Mouse (Mus musculus) intestine, postnatal 0 days (tissue): ENCODE measurements at regions not wholly inside any gene's neighbourhood (a gene's known extent, or its start where the extent isn't known, plus 50 kb on each side); places are given as distances from the start of the nearest gene placed in this dataset.

Source experiments
- ATAC-seq: fragments of 200-750 bp; cut with Nextera tagmentation; 2 replicates; pipeline ENCODE4 v1.8.0; 2017; ENCODE audit warnings: mild to moderate bottlenecking, moderate TSS enrichment, moderate library complexity
- H3K27ac ChIP-seq: fragments of 300-500 bp; sonication (generic); 2 replicates; pipeline ENCODE4 v1.5.1; 2014; ENCODE audit warnings: mild to moderate bottlenecking, low read depth, low read length, moderate library complexity
- H3K27me3 ChIP-seq: fragments of 300-500 bp; sonication (generic); replicated peaks from 2 replicates; pipeline ENCODE4 v1.6.1; 2014; ENCODE audit warnings: low read length, mixed read lengths; ENCODE audit not compliant: control insufficient read depth, insufficient read depth
- H3K36me3 ChIP-seq: fragments of 300-500 bp; sonication (generic); 2 replicates; pipeline ENCODE4 v1.6.1; 2014; ENCODE audit warnings: mild to moderate bottlenecking, moderate library complexity; ENCODE audit not compliant: control insufficient read depth, insufficient read depth
- H3K4me1 ChIP-seq: fragments of 300-500 bp; sonication (generic); replicated peaks from 2 replicates; pipeline ENCODE4 v1.6.1; 2014; ENCODE audit warnings: antibody characterized with exemption, low read length, mixed read lengths; ENCODE audit not compliant: control insufficient read depth, insufficient read depth
- H3K4me2 ChIP-seq: fragments of 300-500 bp; sonication (generic); replicated peaks from 2 replicates; pipeline ENCODE4 v1.6.1; 2014; ENCODE audit warnings: low read depth, mild to moderate bottlenecking, moderate library complexity
- H3K4me3 ChIP-seq: fragments of 300-500 bp; sonication (generic); 2 replicates; pipeline ENCODE4 v1.5.1; 2014; ENCODE audit warnings: low read depth, low read length
- H3K9ac ChIP-seq: fragments of 300-500 bp; sonication (generic); 2 replicates; pipeline ENCODE4 v1.6.1; 2014; ENCODE audit warnings: mild to moderate bottlenecking, low read depth, low read length
- H3K9me3 ChIP-seq: fragments of 300-500 bp; sonication (generic); 2 replicates; pipeline ENCODE4 v1.6.1; 2016; ENCODE audit warnings: mixed run types; ENCODE audit not compliant: control insufficient read depth
- CTCF ChIP-seq: sonication (generic); IDR thresholded peaks from 2 replicates; pipeline ENCODE4 v1.5.1; 2016; ENCODE audit warnings: low read depth, mild to moderate bottlenecking, control low read depth, antibody characterized with exemption, moderate library complexity
- WGBS: fragments of 180-500 bp; shearing (Covaris S2); extraction: QIAGEN DNeasy Blood & Tissue Kit; methylation state at CpG from one replicate; pipeline ENCODE4 v1.1.7; 2014; 5-methylcytosine and 5-hydroxymethylcytosine counted together

GRCm38 (mm10) chr4:150730061-150730812 lies 78.3 kb upstream of the Slc45a1 start:
- H3K27ac ChIP-seq, result no peak overlapping the region
- WGBS, result 19% methylated on average over 12 of the region's 12 CpGs
- TF ChIP-seq CTCF, result no peak
- no peak overlapping the region for H3K4me3 ChIP-seq
- no peaks in the 10 kb centered on the region for H3K27me3 ChIP-seq
- H3K4me2 ChIP-seq, result no peak overlapping the region
- ATAC-seq, result 0 out of 2 replicates have a peak, but pooled peaks have one; percentile 36
- no peak overlapping the region for H3K9ac ChIP-seq
- no peaks in the 10 kb centered on the region for H3K4me1 ChIP-seq
- H3K9me3 ChIP-seq, result 0 out of 2 replicates have a peak, but pooled peaks cover 5% of the 10 kb centered on the region
- no peaks in the 10 kb centered on the region for H3K36me3 ChIP-seq

DNA sequence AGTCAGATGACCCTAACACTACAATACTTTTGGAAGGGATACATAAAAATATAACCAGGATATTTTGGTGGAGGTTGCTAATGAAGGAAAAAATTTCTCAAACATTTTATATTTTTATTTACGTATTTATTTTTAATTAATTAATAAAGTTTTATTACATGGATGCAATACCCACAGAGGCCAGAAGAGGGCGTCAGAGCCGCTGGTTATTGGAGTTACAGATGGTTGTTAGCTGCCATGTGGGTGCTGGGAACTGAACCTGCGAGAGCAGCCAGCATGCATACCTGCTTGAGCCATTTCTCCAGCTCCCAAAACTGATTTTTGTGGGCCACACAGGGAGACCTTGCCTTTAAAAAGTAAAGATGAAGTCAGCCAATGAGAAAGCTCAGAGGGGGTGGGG lies 74.6 kb upstream of the Slc45a1 start:
- Histone ChIP-seq H3K4me2 (no peak overlapping the region), H3K27ac (no peak overlapping the region; the same call in 1 of the 2 replicates), H3K9ac (no peak overlapping the region), H3K4me1 (no peaks in the 10 kb centered on the region), H3K36me3 (no peaks in the 10 kb centered on the region), H3K27me3 (no peaks in the 10 kb centered on the region), H3K9me3 (0 out of 2 replicates have a peak, but pooled peaks cover 5% of the 10 kb centered on the region), H3K4me3 (no peak overlapping the region)
- WGBS, result 66% methylated on average over 4 of the region's 4 CpGs
- ATAC-seq, result no peak
- peak; percentile 41 for TF ChIP-seq CTCF

DNA sequence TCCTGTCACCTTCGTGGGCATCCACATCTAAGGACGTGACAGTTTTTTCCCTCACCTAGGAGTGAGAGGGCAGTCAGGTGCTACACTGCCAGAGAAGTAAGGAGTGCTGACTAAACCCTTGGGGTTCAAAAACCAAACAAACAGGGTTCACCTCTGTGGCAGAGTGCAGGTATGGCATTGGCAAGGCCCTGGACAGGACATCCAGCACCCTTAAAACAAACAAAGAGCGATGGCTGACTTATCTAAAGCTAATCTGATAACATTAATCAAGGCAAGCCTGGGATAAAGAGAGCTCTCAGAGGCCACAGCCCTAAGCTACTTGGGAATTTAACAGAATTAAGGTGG lies 74.1 kb upstream of the Slc45a1 start:
- no peak for TF ChIP-seq CTCF
- Histone ChIP-seq H3K4me2 (no peak overlapping the region), H3K27me3 (no peaks in the 10 kb centered on the region), H3K27ac (no peak overlapping the region), H3K4me3 (no peak overlapping the region), H3K4me1 (no peaks in the 10 kb centered on the region), H3K36me3 (no peaks in the 10 kb centered on the region), H3K9ac (no peak overlapping the region), H3K9me3 (0 out of 2 replicates have a peak, but pooled peaks cover 5% of the 10 kb centered on the region)
- 82% methylated on average over 3 of the region's 3 CpGs for WGBS
- ATAC-seq, result no peak

GRCm38 (mm10) chr4:150725443-150726135 lies 73.6 kb upstream of the Slc45a1 start:
- no peaks in the 10 kb centered on the region for H3K27me3 ChIP-seq
- no peak overlapping the region for H3K9ac ChIP-seq
- no peak overlapping the region for H3K4me2 ChIP-seq
- H3K27ac ChIP-seq, result no peak overlapping the region
- H3K4me3 ChIP-seq, result no peak overlapping the region
- 0 out of 2 replicates have a peak, but pooled peaks cover 5% of the 10 kb centered on the region for H3K9me3 ChIP-seq
- no peaks in the 10 kb centered on the region for H3K4me1 ChIP-seq
- no peak for ATAC-seq
- no peaks in the 10 kb centered on the region for H3K36me3 ChIP-seq
- WGBS, result 84% methylated on average over 17 of the region's 17 CpGs
- TF ChIP-seq CTCF, result no peak

GRCm38 (mm10) chr4:150724823-150725222 lies 72.8 kb upstream of the Slc45a1 start:
- Histone ChIP-seq H3K4me1 (no peaks in the 10 kb centered on the region), H3K4me3 (no peak overlapping the region), H3K9me3 (0 out of 2 replicates have a peak, but pooled peaks cover 5% of the 10 kb centered on the region), H3K27ac (no peak overlapping the region), H3K4me2 (no peak overlapping the region), H3K27me3 (no peaks in the 10 kb centered on the region), H3K9ac (no peak overlapping the region), H3K36me3 (no peaks in the 10 kb centered on the region)
- no peak for TF ChIP-seq CTCF
- ATAC-seq, result no peak
- 79% methylated on average over 11 of the region's 11 CpGs for WGBS

DNA sequence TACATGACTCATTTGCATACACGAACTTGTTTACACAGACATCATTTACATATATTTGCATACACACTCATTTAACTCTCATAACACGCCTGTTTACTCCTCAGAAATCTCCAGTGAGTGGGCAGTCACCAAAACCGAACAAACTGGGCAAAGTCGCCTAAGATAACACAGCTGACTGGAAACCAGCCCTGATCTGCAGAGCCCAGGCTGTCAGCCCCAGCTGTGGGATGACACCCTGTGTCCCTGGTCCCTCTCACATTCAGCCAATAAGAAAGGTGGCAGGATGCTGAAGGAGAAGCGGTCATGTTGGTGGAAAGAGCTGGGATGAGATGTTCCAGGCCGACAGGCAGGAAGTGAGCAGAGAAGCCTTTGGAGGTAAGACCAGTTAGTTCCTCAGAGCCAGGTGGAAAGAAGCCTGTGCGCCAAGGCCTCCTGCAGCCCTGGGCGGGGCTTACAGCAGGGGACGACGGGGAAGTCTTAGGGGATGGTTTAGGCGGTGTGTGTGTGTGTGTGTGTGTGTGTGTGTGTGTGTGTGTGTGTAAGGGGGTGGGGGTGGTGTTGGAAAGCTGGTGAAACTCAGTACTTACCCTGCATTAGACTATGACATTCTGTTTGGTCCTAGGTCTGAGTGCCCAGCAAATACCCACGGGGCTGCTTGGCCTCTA lies 69.8 kb upstream of the Slc45a1 start:
- TF ChIP-seq CTCF, result no peak
- peak; percentile 13; the same call in 1 of the 2 replicates for ATAC-seq
- WGBS, result 51% methylated on average over 12 of the region's 12 CpGs

More for the DNA sequence above, 69.8 kb upstream of the Slc45a1 start:
- H3K9me3 ChIP-seq, result 0 out of 2 replicates have a peak, but pooled peaks cover 3% of the 10 kb centered on the region
- H3K27ac ChIP-seq, result no peak overlapping the region
- H3K36me3 ChIP-seq, result no peaks in the 10 kb centered on the region
- no peak overlapping the region for H3K4me3 ChIP-seq
- no peaks in the 10 kb centered on the region for H3K4me1 ChIP-seq
- no peaks in the 10 kb centered on the region for H3K27me3 ChIP-seq
- no peak overlapping the region for H3K4me2 ChIP-seq
- H3K9ac ChIP-seq, result no peak overlapping the region
